Mouse (Mus musculus): ENCODE results near the gene Gli2.

DNA sequence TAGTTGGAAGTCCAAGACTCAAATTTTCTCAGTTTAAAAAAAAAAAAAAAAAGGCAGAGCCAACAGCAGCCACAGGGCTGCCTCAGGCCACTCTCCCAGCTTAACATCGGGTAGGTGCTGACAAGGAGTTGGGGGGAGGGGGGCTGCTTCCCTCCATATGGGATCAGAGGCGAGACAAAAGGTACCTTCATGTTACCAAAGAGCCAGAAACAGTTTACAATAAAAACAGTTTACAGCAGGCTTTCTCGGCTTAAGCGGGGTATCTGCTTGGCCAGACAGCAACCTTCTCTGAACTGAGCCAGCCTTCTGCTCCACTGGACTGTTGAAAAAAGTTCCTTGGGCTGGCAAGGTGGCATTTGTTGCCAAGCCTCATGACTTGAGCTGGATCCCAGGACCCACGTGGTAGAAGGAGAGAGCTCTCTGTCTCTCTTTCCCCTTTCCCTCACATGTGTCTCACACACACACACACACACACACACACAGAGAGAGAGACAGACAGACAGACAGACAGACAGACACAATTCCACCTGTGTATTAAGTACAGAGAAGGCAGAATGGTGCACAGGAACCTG, 113.1 kb downstream of the Gli2 start:
- TF ChIP-seq ZC3H11A (IDR thresholded peaks at IDR 0.05; ENCODE audit: borderline replicate concordance, low read depth, low read length), result no peak
- TF ChIP-seq CHD2 (IDR thresholded peaks at IDR 0.05; ENCODE audit: low read depth, low read length), result no peak
- TF ChIP-seq HCFC1 (IDR thresholded peaks at IDR 0.05; ENCODE audit: borderline replicate concordance, insufficient read depth, low read length), result no peak
- no peak for TF ChIP-seq ZNF384 (IDR thresholded peaks at IDR 0.05; ENCODE audit: low read depth, low read length)
- no peak for TF ChIP-seq MAFK (IDR thresholded peaks at IDR 0.05; ENCODE audit: insufficient read depth, low read depth, low read length)

All from ES-E14 (cell line).